12 mouse cellular contexts compared by ENCODE assay signal in the genomic region with DNA sequence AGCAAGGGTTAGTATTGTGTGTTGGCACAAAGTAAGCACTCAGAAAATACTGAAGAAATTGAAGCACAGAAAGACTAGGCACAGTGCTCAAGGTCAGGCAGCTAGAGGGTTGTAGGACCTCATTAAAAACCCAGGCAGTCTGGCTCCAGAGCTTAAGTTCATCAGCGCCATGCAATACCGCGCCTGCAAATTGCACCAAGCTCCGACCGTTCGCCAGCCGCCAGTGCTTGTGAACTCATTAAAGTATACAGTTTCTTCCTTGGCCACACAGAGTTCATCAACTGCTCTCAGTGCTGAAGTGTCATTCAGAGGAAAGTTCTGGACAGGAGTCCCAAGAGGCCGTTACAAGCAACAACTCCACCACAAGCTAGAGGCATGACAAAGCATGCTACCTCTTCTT.
DNase-seq lines count a peak whose midpoint lies in the region; ATAC-seq and TF ChIP-seq lines count a peak whose summit lies in the region.
"Had no signal": no experiment of that assay in that cellular context is flagged by ENCODE, and none has a peak within 500 bp of the region (broad histone marks: within the 10 kb centered on the region; RNA-seq: fewer than 3 reads in every experiment).

No protein-coding gene starts in this region.

- no peaks in the 10 kb centered on the region for H3K27me3 ChIP-seq in lung, embryonic 14.5 days (ENCODE audit: insufficient read depth, low read length)
- no peaks in the 10 kb centered on the region for H3K27me3 ChIP-seq in hindbrain, embryonic 10.5 days (ENCODE audit: insufficient read depth, poor library complexity, severe bottlenecking)
- H3K27me3 ChIP-seq: heart, embryonic 12.5 days had no signal

- H3K4me1 ChIP-seq in lung, embryonic 14.5 days (ENCODE audit: insufficient read depth), result no peaks in the 10 kb centered on the region
- no peaks in the 10 kb centered on the region for H3K4me1 ChIP-seq in hindbrain, embryonic 10.5 days (replicated peaks)
- H3K4me1 ChIP-seq: heart, embryonic 12.5 days had no signal

- H3K9ac ChIP-seq in lung, embryonic 14.5 days, result no peak overlapping the region
- H3K9ac ChIP-seq: heart, embryonic 12.5 days had no signal

- peak overlapping the region; percentile 52; the same call in 1 of the 2 replicates for H3K27ac ChIP-seq in lung, embryonic 14.5 days (ENCODE audit: low read depth)
- H3K27ac ChIP-seq in hindbrain, embryonic 10.5 days, result no peak overlapping the region

- no peak overlapping the region for H3K4me3 ChIP-seq in lung, embryonic 14.5 days (ENCODE audit: low read depth, low read length)
- H3K4me3 ChIP-seq in hindbrain, embryonic 10.5 days, result no peak overlapping the region
- H3K4me3 ChIP-seq: heart, embryonic 12.5 days had no signal

- no peak overlapping the region for H3K4me2 ChIP-seq in lung, embryonic 14.5 days
- H3K4me2 ChIP-seq: heart, embryonic 12.5 days; midbrain, embryonic 11.5 days had no signal

- no peaks in the 10 kb centered on the region for H3K9me3 ChIP-seq in lung, embryonic 14.5 days (ENCODE audit: low read depth, low read length)
- no peaks in the 10 kb centered on the region for H3K9me3 ChIP-seq in hindbrain, embryonic 10.5 days
- H3K9me3 ChIP-seq: heart, embryonic 12.5 days had no signal

- no peak for TF ChIP-seq CTCF in lung, embryonic 14.5 days (IDR thresholded peaks at IDR 0.05; ENCODE audit: low read depth)

- WGBS in lung, embryonic 14.5 days, result 79% methylated on average over 8 of the region's 8 CpGs
- 91% methylated on average over 8 of the region's 8 CpGs for WGBS in hindbrain, embryonic 10.5 days

- no peak for ATAC-seq in lung, embryonic 14.5 days (ENCODE audit: insufficient read depth)
- no peak for ATAC-seq in erythroblast, adult 5-6 weeks (replicated peaks; ENCODE audit: low FRiP score, poor library complexity, severe bottlenecking)

- peak; percentile 23 for DNase-seq in lung, embryonic 14.5 days
- no peak for DNase-seq in lung, postnatal 10 days
- DNase-seq in kidney, adult 18-20 months, result peak; percentile 27
- peak; percentile 18 to 36 for DNase-seq in kidney, postnatal 36 days
- no peak for DNase-seq in urinary bladder, postnatal 36 days (ENCODE audit: low spot score in 2 of 2)
- no peak for DNase-seq in hindbrain, embryonic 10.5 days (ENCODE audit: low spot score)
- DNase-seq: adrenal gland, postnatal 25 days; right cerebral cortex, postnatal 4 days; thymus, postnatal 36 days had no signal

- no peaks in the 10 kb centered on the region for H3K36me3 ChIP-seq in lung, embryonic 14.5 days (ENCODE audit: insufficient read depth)
- H3K36me3 ChIP-seq in hindbrain, embryonic 10.5 days, result no peaks in the 10 kb centered on the region
- H3K36me3 ChIP-seq: heart, embryonic 12.5 days had no signal

Comparison
In these comparisons a context has a peak if more than half of its experiments do, and no peak if none do; other contexts are left out.
1. DNase-seq: peak in lung, embryonic 14.5 days (single experiment), kidney, adult 18-20 months (single experiment) and kidney, postnatal 36 days (2 of 2); none in lung, postnatal 10 days (single experiment), urinary bladder, postnatal 36 days (0 of 2) and hindbrain, embryonic 10.5 days (single experiment).